Mouse (Mus musculus) forebrain, postnatal 0 days (tissue): ENCODE results near the gene Kcnq5. TPM values are rescaled to one million over a fixed set of nuclear protein-coding genes. Genes with fewer than 3 reads are reported as not detected.

Source experiments
- ATAC-seq: fragments of 200-750 bp; cut with Nextera tagmentation; 2 replicates; pipeline ENCODE4 v1.8.0; 2017; ENCODE audit warnings: mild to moderate bottlenecking, moderate library complexity
- DNase-seq: peaks from one replicate; pipeline ENCODE4 v3.0.0-alpha.2; 2015
- H3K27ac ChIP-seq: fragments of 300-500 bp; sonication (generic); 2 replicates; pipeline ENCODE4 v1.5.1; 2014; ENCODE audit warnings: low read depth, mild to moderate bottlenecking, antibody characterized with exemption, low read length, moderate library complexity, mixed read lengths
- H3K27me3 ChIP-seq: fragments of 300-500 bp; sonication (generic); 2 replicates; pipeline ENCODE4 v1.6.1; 2014; ENCODE audit warnings: mild to moderate bottlenecking, low read length, mixed read lengths; ENCODE audit not compliant: insufficient read depth
- H3K36me3 ChIP-seq: fragments of 300-500 bp; sonication (generic); 2 replicates; pipeline ENCODE4 v1.6.1; 2014; ENCODE audit warnings: mild to moderate bottlenecking, moderate library complexity; ENCODE audit not compliant: insufficient read depth
- H3K4me1 ChIP-seq: fragments of 300-500 bp; sonication (generic); 2 replicates; pipeline ENCODE4 v1.6.1; 2014; ENCODE audit warnings: antibody characterized with exemption; ENCODE audit not compliant: insufficient read depth
- H3K4me2 ChIP-seq: fragments of 300-500 bp; sonication (generic); 2 replicates; pipeline ENCODE4 v1.6.1; 2014; ENCODE audit warnings: low read depth, mild to moderate bottlenecking, moderate library complexity
- H3K4me3 ChIP-seq: fragments of 300-500 bp; sonication (generic); 2 replicates; pipeline ENCODE4 v1.5.1; 2014; ENCODE audit warnings: low read depth, low read length, mixed read lengths
- H3K9ac ChIP-seq: fragments of 300-500 bp; sonication (generic); 2 replicates; pipeline ENCODE4 v1.6.1; 2014; ENCODE audit warnings: mild to moderate bottlenecking
- H3K9me3 ChIP-seq: fragments of 300-500 bp; sonication (generic); 2 replicates; pipeline ENCODE4 v1.6.1; 2016; ENCODE audit warnings: low read length
- CTCF ChIP-seq: sonication (generic); IDR thresholded peaks from 2 replicates; pipeline ENCODE4 v1.5.1; 2016; ENCODE audit warnings: antibody characterized with exemption, control low read depth, low read depth
- WGBS: fragments of 180-500 bp; shearing (Covaris S2); extraction: QIAGEN DNeasy Blood & Tissue Kit; methylation state at CpG from one replicate; pipeline ENCODE4 v1.1.7; 2014; 5-methylcytosine and 5-hydroxymethylcytosine counted together
- polyA plus RNA-seq: library from polyadenylated mRNA; unstranded; fragments of >200 nt; fragmentation: Nextera tagmentation; extraction: Ambion mirVana; gene quantifications from 2 replicates; pipeline ENCODE4 v1.2.1, GENCODE M21; 2015
- total RNA-seq: library from RNA; depleted of rRNA; stranded (reverse); fragments of >200 nt; gene quantifications from 2 replicates; pipeline ENCODE4 v1.2.3, GENCODE M21; 2014

Gene Kcnq5
- total and polyA plus RNA-seq, 2 experiments from 2014 or later = 3.4 to 17.7 TPM

DNA sequence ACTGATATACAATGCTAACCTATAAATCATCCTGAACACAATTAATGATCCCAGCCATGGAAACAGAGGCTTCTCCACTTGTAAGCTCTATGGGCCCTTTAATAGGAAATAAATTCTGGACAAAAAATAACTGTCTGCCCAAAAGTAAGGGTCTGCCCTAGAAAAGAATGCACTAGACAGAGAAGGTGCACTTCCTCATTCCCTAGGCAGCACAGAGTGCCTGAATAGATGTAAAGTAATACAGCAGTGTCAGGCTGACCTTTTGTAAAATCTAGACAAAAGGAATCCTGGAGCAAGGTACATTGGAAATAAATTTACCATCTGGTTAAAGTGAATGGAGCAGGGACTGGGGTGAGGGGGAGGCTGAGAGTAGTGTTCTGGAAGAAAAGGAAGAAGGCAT lies 417.8 kb downstream of the Kcnq5 start:
- no peak overlapping the region for H3K27ac ChIP-seq
- no peak overlapping the region for H3K9ac ChIP-seq
- no peaks in the 10 kb centered on the region for H3K27me3 ChIP-seq
- no peak for TF ChIP-seq CTCF
- no peak overlapping the region for H3K4me2 ChIP-seq
- no peaks in the 10 kb centered on the region for H3K9me3 ChIP-seq
- H3K4me3 ChIP-seq = no peak overlapping the region
- no peak for ATAC-seq
- no peaks in the 10 kb centered on the region for H3K4me1 ChIP-seq
- H3K36me3 ChIP-seq = no peaks in the 10 kb centered on the region
- no peak for DNase-seq

DNA sequence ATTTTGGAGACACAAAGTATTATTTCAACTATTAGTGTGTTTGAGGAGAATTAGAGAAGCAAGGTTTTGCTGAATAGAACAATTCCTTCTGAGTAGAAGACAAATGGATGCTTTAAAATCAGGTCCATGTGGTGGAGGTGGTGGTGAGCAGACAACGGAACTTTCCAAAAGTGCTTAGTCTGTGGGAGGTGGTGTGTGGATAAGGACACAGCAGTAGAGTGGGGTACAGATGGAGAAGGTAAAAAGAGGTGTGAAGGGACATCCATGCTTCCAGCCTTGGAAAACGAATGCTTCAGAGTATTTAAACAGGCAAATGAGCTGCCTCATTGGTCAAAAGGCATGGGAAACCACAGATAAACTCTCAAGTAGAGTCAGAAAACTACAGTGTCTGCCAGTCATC lies 422.3 kb downstream of the Kcnq5 start:
- H3K4me3 ChIP-seq = no peak overlapping the region
- DNase-seq (no peak), ATAC-seq (no peak)
- no peak for TF ChIP-seq CTCF
- H3K4me1 ChIP-seq = no peaks in the 10 kb centered on the region
- H3K27ac ChIP-seq = no peak overlapping the region
- no peaks in the 10 kb centered on the region for H3K36me3 ChIP-seq
- no peak overlapping the region for H3K9ac ChIP-seq
- H3K27me3 ChIP-seq = no peaks in the 10 kb centered on the region
- 76% methylated on average over 2 of the region's 2 CpGs for WGBS
- H3K4me2 ChIP-seq = no peak overlapping the region
- no peaks in the 10 kb centered on the region for H3K9me3 ChIP-seq

DNA sequence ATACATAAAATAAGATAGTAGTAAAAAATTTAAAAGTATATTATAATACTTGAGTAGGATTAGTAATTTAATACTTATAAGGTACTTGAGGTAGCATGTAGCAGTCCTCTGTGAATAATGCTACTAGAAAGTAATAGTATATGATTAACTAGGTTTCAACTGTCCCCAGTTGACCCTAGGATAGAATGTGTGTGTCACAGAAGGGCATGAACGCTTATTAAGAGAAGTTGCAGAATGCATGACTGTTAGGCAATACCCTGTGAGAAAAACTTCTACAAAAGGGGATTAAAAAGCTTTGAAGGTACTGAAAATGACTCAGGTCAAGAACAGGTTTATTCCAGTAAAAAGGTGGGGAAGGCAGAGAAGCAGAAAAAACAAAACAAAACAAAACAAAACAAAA lies 430.9 kb downstream of the Kcnq5 start:
- Histone ChIP-seq H3K36me3 (no peaks in the 10 kb centered on the region), H3K4me1 (no peaks in the 10 kb centered on the region), H3K4me3 (no peak overlapping the region), H3K27ac (no peak overlapping the region), H3K9ac (no peak overlapping the region), H3K27me3 (no peaks in the 10 kb centered on the region), H3K4me2 (no peak overlapping the region), H3K9me3 (no peaks in the 10 kb centered on the region)
- no peak for DNase-seq
- TF ChIP-seq CTCF = no peak
- no peak for ATAC-seq
- WGBS = 66% methylated on average over 1 of the region's 1 CpGs

DNA sequence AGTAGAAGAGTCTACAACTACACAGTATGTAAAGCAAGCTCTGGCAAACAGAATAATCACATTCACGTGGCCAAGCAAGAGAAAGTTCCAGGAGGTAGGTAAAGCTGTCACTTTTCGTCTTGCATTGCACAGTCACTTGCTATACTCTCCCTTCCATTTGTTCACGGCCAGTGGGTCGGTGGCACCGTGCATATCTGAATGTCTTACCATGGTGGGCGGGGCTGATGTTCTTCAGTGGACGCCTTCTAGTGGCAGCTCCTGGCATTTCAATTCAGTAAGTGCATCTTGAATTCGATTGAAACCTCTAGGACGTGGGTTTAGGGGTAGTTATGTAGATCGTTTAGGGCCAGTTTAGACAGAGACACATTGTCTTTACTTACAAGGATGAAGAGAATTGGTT lies 439.7 kb downstream of the Kcnq5 start:
- Histone ChIP-seq H3K27ac (no peak overlapping the region), H3K4me3 (no peak overlapping the region), H3K27me3 (no peaks in the 10 kb centered on the region), H3K36me3 (no peaks in the 10 kb centered on the region), H3K4me1 (no peaks in the 10 kb centered on the region), H3K9me3 (no peaks in the 10 kb centered on the region), H3K9ac (no peak overlapping the region), H3K4me2 (no peak overlapping the region)
- WGBS = 77% methylated on average over 10 of the region's 10 CpGs
- no peak for ATAC-seq
- DNase-seq = no peak
- no peak for TF ChIP-seq CTCF

DNA sequence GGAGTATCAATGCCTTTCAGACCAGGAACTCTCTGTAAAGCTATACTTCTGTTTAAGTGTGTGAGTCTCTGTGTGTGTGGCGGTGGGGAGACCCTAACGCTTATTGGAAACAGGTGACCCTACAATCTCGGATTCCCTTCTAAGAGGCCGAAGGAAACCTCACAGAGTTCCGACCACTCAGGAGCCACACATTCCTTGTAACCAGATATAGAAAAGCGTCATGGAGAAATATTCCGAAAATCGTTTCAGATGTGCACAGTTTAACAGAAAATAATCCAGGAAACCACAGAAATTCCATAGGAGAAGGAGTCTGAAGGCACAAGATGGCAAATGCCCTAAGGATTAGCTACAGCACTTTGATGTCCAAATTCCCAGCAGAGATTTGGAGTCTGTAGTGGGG lies 440.3 kb downstream of the Kcnq5 start:
- H3K4me3 ChIP-seq = no peak overlapping the region
- no peak for TF ChIP-seq CTCF
- ATAC-seq (no peak), DNase-seq (no peak)
- H3K4me2 ChIP-seq = no peak overlapping the region
- WGBS = 94% methylated on average over 8 of the region's 8 CpGs
- no peaks in the 10 kb centered on the region for H3K36me3 ChIP-seq
- no peaks in the 10 kb centered on the region for H3K27me3 ChIP-seq
- no peak overlapping the region for H3K9ac ChIP-seq
- H3K9me3 ChIP-seq = no peaks in the 10 kb centered on the region
- H3K4me1 ChIP-seq = no peaks in the 10 kb centered on the region
- H3K27ac ChIP-seq = no peak overlapping the region

DNA sequence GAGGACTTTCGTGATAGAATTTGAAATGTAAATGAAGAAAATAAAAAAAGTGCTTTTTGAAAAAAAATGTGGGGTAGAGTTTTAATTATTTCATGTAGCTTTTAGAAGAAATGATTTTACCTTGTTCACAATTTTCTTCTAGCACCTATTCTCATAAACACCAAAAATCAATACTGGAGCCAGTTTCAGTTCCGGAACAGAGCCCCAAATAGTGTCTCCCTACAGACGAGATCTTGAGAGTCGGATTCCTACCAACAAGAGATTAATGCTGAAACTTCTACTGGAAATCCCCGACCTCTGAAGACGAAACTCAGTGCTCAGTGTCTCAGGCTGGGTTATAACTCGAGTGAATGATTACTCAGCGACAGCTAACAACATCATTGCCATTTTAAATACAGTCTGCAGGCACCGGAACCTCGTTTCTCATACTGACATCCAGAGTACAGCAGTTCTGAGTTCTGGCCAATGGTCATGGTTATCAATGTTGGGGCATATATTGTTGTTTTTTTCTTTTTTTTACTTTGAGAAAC lies 441.6 kb downstream of the Kcnq5 start:
- Histone ChIP-seq H3K36me3 (no peaks in the 10 kb centered on the region), H3K9ac (no peak overlapping the region), H3K9me3 (no peaks in the 10 kb centered on the region), H3K4me1 (no peaks in the 10 kb centered on the region), H3K27me3 (no peaks in the 10 kb centered on the region), H3K4me3 (no peak overlapping the region), H3K27ac (no peak overlapping the region), H3K4me2 (no peak overlapping the region)
- 86% methylated on average over 10 of the region's 10 CpGs for WGBS
- no peak for TF ChIP-seq CTCF
- DNase-seq = no peak
- ATAC-seq = no peak

DNA sequence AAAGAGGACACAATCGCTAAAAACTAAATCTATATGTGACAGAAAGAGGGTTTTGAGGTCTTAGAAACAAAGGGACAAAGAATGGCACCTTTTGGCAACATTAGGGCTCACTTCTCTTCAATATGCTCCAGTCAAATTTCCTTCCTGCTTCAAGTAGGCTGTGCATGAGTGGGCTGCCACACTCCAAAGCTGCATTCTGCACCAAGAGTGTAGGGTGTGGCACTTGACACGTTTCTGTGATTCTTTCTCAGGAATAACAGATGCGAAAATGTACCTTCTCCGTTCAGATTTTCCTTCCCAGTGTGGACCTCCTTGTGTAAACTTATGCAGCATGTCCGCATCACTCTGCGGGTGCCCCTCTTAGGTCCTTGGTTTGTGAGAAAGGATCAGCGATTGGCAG lies 455.1 kb downstream of the Kcnq5 start:
- 88% methylated on average over 7 of the region's 7 CpGs for WGBS

More for the DNA sequence above, 455.1 kb downstream of the Kcnq5 start:
- no peaks in the 10 kb centered on the region for H3K9me3 ChIP-seq
- no peak overlapping the region for H3K9ac ChIP-seq
- ATAC-seq (no peak), DNase-seq (no peak)
- no peak overlapping the region for H3K4me3 ChIP-seq
- no peak overlapping the region for H3K27ac ChIP-seq
- H3K4me1 ChIP-seq = no peaks in the 10 kb centered on the region
- no peaks in the 10 kb centered on the region for H3K36me3 ChIP-seq
- H3K4me2 ChIP-seq = no peak overlapping the region
- H3K27me3 ChIP-seq = no peaks in the 10 kb centered on the region
- no peak for TF ChIP-seq CTCF
